Mouse (Mus musculus): ENCODE results near the gene Scgb2a2.
A peak's percentile ranks its signal among the peaks of the same experiment; 100 is the strongest.
"Not testable (repeated sequence)": the region's sequence is repeated elsewhere in the genome, so short reads cannot be mapped to it uniquely, and the experiment has no call there.

The Scgb2a2 gene

DNA sequence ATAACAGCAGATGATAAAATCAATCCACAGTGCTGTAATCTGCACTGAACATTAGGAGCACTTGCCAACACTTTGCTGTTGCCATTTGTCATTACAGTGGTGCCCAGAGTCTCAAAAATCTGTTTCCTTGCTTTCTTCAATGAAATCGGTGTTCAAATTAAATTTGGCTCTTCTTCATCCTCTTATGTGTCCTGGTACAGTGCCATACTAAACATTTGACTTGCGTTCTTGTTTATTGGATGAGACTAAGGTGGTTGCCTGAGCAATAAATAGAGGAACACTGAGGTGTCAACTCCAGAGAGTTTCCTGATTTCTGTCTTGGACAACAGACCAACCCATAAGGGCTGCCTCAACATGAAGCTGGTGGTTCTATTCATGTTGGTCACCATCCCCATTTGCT is at the start of gene Scgb2a2:
TSS of gene Scgb2a2 (plus strand) at position 301 of the 400 bp plus-strand sequence.
- no peak for DNase-seq

DNA sequence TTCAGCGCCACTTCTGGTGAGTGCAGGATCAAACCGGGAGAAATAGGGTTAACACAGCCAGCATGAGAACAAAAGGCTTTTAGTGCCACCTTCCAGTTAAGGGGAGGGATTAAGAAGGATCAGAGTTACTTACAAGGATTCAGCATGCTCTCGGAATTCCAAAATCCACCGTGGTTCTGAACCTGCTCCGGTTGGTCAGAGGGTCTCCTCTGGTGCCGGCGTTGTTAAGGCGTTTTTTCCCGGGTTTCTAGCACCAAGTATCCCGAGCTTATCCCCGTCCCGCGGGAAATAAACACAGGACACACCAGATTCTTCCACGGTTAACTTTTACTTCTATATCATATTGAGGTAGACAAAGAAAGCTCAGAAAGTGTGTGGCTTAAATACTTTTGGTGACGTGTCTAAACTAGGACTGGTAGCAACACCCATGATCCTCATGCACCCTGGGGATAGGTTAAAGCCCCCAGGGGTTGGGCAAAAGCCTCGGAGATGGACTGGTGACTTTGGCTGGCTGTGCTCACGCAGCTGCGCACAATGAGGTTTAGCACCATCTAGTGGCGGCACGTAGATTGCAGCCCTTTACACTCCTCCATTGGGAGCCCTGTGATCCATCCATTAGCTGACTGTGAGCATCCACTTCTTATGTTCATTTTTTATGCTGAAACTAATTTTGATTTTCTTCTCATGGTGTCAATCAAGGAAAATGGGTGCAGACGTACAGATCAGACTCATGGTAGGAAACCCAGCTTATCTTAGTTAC is 10.6 kb upstream of the Scgb2a2 start:
- DNase-seq, result peak; percentile 64

DNA sequence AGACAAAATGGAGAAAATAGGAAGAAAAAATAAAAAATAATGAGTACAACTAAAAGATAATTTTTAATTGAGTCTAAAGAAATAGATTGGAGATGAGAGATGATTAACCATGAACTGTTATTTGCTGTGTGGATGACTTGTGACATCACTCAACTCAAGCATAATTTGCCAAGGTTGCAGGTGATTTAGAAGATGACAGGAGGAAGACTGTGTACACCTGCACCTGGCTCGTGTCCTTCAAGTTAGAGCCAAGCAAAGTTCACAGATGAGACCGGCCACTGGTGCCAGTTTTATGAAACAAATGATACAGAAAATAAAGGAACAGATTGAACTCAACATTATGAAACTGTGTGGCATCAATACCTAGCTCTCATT is 10.0 kb upstream of the Scgb2a2 start:
- no peak for DNase-seq

DNA sequence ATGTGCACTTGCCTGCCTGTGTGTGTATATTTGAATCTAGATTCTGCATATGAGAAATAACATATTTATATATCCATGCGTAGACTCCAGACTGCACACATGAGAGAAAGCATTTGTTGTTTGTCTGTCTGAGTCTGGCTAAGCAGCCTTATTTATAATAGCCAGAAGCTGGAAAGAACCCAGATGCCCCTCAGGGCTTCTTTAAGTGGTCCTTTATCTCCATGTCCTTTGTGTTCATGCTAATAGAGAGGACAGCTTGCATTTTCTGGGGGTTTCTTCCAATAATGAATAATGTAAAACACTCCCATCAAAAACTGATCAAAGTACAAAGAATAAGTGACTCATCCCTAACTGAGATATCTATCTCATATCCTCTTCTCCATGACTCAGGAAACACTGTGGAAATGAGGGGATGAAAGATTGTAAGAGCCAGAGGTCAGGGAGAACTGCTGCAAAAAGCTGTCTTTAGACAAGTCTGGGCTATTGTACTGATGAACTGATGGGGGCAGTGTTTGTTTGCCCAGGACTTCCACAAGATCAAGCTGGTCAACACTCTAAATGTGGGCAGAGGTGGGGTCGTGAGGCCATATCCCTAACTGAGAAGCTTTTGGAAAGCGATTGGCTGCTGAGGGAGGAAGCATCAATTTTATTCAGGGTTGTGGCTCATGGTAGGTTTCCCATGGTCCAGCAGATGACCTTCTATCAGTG is 2.2 kb downstream of the Scgb2a2 start:
- DNase-seq, result not testable (repeated sequence)

DNA sequence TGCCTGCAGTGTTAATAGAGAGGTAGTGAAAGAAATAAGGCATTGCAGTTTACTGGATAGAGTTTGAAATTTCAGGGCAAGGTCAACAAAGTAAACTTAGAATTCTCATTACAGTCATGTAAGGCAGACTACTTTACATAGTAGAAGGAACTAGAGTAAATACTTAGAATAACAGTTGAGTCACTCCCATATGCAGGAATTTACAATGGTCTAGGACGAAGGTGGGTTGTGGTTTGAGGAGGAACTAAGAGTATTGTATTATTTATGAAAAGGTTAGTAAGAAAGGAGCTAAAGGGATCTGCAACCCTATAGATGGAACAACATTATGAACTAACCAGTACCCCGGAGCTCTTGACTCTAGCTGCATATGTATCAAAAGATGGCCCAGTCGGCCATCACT is 13.5 kb downstream of the Scgb2a2 start:
- DNase-seq, result not testable (repeated sequence)

DNA sequence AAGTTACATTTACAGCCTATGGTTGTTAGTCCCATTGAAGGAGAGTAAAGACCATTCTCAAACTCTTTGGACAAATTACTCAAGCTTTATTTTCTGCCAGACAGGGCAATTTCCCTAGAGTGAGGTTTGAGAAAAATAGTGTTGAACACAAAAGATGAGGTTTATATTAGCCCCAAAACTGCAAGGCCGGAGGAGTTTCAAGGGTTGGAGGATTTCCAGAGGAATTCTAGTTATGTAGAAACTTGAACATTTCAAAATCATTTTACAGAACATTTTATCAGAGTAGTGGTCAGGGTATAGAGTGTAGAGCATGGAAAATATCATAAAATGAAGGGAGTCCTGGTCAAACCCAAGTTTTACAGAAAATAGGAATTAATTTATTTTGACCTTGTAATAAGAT is 17.5 kb downstream of the Scgb2a2 start:
- DNase-seq, result no peak

DNA sequence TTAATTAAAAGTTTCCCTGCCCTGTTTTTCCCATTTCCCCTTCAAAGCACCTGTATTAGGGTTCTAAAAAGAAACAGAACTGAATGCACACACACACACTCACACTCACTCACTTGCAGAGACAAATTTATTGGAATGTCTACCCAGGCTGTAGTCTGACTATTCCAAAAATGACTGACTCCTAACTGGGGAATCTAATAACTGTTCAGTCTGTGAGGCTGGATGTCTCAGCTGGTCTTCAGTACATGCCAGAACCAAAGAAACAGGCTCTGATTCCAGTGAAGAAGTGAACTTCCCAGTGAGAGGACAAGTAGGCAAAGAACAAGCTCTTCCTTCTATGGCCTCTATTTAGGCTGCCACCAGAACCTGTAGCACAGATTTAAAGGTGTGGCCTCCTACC is 18.1 kb downstream of the Scgb2a2 start:
- DNase-seq, result no peak

DNA sequence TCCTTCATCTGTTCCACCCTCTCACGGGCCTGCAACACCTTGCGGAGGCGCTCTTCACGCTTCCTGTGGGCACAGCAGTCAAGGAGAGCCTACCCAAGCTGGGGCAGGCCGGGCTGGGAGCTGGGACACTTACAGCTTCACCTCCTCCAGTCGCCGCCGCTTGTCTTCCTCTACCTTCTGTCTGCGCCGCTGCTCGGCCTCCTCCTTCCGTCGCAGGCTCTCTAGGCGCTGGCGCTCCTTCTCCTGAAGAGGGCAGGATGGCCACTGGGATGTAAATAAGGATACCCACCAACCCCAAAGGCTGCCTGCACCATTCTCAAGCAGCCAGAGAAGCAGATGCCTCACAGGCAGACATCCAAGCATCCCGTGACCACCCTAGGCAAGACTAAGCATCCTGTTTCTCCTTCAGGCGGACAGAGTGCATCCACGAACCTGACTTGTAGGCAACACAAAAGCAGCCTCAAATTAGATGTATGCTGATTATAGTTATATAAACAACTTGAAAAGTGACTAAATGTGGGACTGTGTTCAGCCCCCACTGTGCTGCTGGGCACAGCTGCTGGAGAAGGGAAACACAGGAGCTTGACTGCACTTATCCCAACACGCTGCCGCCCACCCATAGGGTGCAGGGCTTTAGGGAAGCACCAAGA is 30.9 kb downstream of the Scgb2a2 start:
- no peak for DNase-seq

DNA sequence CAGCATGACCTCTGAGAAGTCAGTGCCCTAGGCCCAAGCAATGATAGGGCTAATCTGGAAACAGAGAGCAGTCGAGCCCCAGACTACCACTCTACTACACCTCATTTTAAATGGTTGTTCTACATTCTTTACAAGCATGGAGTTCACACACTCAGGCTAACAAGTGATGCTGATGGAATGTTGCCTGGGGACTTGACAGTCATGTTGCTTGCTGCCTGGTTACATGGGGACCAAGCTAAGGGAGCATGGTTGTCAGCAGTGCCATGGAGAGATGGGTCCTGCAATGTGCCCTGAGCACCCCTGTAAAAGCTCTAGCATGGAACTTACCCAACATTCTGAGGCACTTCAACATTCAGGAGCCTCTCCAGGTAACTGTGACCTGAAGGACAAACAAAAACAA is 39.0 kb downstream of the Scgb2a2 start:
- no peak for DNase-seq

DNA sequence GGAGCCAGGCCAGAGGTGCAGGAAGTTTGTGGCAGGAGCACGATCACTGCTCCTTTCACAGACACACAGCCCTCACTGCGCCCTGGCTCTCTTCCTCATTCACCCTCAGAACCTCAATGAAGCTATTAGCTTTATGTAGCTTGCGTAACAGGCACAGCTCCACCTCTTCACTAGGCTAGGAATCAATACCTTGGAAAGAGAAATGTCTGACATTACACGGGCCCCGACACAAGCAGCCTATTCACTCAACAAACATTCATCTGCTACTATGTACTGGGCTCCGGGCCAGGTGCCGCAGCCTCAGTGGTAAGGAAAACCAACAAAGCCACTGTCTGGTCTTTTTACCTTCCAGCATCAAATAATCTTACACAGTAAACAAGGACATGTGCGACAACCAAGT is 39.4 kb downstream of the Scgb2a2 start:
- no peak for DNase-seq

DNA sequence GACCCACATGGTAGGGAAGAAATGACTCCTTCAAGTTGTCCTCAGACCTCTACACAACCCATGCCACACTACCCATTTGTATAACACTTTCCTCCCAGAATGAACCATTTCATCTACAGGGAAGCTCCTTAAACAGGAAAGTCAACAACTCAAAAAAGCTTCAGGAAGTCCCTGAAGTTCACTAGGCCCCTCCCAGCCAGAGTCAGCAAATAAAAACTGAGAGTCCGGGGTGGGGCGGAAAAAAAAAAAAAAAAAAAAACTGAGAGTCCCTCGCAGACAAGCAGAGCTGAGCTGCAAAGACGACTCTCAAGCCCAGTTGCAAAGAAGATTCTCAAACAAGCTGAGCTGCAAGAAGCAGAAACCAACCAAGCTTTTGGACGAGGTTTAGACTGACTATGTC is 48.7 kb downstream of the Scgb2a2 start:
- DNase-seq, result no peak

DNA sequence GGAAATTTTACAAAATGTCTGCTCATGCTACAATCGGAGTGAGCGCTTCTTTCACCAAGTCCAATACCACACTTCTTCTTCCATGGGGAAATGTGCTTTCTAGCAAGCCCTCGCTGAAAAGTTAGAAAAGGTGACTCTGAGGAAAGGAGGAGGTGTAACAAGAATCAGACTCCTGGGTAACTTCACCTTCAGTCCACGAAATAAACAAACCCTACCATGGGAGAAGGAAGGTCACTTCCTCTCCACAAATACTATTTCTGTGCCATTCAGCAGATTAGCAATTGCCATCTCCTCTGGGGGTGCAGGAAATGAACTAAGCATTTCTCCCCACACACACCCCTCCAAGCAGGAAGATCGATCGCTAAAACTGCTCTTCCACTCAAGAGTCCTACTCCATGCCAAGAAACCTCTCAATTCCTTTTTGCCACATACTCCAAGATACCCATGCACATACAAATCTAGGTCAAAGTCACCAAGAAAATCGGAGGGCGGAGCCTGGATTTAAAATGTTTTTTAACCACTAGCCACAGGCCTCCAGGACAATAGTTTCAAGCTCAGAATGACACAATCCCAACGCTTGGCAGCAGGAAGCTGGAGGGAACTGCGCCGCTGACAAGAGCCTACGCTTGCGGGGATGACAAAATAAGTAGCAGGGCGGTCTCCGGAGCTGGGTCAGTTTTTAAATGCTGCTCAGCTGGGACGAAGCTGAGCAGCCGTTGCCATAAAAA is 51.1 kb downstream of the Scgb2a2 start:
- no peak for DNase-seq

DNA sequence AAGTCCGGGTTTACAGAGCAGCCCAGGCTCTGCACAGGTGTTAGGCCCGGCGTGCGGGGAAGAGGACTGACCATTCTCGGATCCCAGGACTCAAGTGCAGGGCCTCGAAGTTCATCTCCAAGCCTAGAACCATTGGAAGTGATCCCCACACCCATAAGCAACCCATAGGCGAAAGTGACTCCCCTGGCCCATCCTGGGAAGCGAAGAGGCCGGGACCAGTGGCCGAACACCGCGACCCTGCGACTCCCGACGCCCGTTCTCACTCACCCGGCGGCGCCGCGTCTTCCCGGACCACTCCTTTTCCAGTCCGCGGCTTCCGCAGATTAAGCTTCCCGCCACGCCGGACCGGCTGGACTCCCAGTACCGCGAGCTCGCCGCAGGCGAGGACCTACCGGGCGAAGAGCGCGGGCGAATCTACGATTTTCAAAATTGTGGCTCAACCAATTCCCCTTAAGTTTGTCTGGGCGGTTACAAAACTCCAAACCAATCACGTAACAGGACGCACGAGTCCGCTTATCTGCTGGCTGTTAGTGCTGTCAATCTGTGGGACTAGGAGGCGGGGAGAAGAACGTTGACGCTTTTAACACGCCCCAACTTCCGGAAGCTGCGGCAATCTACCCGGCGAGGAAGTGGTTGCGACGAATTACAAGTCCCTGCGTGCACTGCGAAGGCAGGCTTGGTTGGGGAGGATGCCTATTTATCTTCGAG is 51.9 kb downstream of the Scgb2a2 start, which contains the start of gene Incenp:
TSS of gene Incenp (minus strand) at position 480 of the 708 bp plus-strand sequence.
- DNase-seq, result peak; percentile 87

DNA sequence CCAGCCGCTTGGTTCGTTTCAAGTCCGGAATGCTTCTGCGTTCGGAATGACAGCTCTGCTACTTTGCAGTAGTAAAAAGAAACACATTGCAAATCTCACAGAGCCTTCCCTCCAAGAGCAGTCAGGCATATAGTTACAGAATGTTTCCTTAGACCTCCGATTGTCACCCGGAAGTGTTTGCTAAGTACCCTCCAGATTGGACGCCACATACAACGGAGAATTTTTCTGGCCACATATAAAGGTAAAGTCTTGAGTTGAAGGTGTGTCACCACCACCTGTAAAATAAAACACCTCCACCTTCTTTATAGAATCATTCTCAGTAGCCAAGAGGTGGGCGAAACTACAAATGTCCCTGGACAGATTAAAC is 52.4 kb downstream of the Scgb2a2 start:
- DNase-seq, result no peak

DNA sequence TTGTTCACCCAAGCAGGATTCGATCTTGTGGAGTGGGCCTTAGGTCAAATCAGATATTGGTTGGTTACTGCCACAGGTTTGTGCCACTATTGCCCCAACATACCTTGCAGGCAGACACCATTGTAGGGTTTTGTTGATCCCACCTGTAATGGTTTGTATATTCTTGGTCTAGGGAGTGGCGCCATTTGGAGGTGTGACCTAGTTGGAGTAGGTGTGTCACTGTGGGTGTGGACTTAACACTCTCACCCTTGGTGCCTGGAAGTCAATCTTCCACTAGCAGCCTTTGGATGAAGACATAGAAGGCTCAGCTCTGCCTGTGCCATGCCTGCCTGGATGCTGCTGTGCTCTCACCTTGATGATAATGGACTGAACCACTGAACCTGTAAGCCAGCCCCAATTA is 53.3 kb downstream of the Scgb2a2 start:
- DNase-seq, result not testable (repeated sequence)
